Mouse (Mus musculus) kidney, postnatal 4 days (tissue): ENCODE results near the gene Clptm1.

Source experiments
- DNase-seq, 2 experiments: peaks; one replicate each; pipeline ENCODE4 v3.0.0; 2021; ENCODE audit warnings: mixed read lengths in 2 of 2

Clptm1 gene

DNA sequence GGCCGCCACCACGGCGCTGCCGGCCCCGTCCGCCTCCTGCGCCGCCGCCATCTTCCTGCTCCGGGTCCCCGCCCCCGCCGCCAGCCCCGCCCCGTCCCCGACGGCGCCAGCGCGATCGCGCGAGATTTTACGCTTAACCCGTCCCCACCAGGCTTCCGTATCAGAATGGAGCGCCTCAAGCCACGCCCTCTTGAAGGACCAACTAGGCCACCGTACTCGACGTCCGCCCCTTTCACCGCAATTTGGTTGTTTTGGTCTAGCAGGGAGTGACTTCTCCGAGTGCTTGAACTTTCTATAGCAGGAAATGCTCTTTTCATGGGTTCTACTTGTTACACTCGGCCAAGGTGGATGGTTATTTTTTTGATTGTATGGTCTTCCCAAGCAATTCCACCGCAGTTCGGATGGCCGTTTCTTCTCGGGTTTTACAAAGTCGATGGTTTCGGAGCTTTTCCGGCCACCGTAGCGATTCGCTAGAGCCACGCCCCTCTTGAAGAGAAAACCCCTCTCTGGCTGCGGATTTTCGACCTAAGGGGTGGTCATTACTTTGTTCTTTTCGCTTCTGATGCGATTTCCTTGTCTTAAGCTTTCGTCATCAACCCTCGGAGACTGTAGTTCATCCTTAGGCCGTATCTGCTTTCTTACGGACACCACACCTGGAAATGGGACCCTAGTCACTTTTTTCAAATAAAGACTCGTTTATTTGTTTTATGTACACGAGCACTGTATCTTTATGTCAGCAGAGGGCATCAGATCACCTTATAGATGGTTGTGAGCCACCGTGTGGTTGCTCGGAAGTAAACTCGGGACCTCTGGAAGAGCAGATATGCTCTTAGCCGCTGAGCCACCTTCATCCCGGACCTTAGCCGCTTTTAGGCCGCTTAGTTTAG, at the start of gene Clptm1:
Clptm1 (minus strand) TSS at position 79 of the 887 bp plus-strand sequence.
- peak; percentile 97 to 98 for DNase-seq

DNA sequence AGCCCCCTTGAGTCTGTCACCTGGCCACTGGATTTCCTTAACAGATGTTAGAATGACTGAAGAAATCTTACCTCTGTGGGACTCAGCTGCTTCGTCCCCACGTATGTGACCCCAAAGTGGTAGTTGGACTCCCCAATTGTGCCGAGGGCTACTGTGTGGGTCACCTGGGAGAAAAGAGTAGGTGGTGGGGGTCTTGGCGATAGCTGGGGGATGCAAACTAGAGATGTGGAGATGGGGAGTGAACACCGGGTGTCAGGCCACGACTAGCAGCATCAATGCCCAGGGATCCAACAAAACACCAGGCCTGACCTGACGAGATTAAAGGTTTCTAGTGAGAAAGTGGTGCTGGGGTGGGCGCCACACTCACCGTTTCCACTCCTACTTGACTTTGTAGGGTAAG, 48.8 kb upstream of the Clptm1 start:
- no peak for DNase-seq

DNA sequence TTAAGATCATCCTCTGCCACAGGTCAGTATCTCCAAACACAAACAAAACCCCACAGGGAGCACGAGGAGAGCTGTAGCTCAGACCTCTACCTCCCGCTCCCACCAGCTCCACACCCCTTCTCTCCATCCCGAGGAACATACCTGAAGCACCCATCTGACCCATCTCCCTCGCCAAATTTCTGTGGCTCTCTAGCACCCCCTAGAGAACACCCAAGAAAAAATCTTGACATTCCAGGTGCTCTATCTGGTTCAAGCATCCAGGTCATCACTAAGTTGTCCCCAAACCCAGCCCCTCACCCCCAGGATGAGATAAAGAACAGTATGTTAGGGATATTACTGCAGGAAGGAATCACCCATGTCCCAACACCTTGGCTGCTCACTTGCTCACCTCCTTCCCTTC, 48.4 kb upstream of the Clptm1 start:
- DNase-seq, result no peak

DNA sequence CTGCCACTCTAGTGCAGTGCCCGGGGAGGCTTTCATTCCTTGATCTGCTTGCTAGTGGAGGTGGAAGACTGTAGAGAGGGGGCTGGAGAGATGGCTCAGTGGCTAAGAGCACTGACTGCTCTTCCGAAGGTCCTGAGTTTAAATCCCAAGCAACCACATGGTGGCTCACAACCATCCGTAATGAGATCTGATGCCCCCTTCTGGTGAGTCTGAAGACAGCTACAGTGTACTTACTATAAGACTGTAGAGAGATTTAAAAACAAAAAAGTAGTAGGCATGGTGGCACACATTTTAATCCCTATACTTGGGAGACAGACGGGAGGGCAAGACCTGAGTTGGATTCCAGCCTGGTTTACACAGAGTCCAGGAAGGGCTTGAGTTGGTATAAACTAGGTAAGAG, 47.6 kb upstream of the Clptm1 start:
- DNase-seq, result no peak

GRCm38 (mm10) chr7:19710650-19711049, 45.8 kb upstream of the Clptm1 start:
- DNase-seq, result no peak

GRCm38 (mm10) chr7:19705271-19705670, 40.4 kb upstream of the Clptm1 start:
- no peak for DNase-seq

- DNase-seq, result no peak
Measured at GRCm38 (mm10) chr7:19704475-19704874, 39.6 kb upstream of the Clptm1 start.

GRCm38 (mm10) chr7:19702859-19703555, 38.2 kb upstream of the Clptm1 start:
- DNase-seq, result no peak

- peak; percentile 86 to 91 for DNase-seq
Measured at GRCm38 (mm10) chr7:19701069-19701761, 36.4 kb upstream of the Clptm1 start.

GRCm38 (mm10) chr7:19700299-19701068, 35.7 kb upstream of the Clptm1 start:
- DNase-seq, result no peak

DNA sequence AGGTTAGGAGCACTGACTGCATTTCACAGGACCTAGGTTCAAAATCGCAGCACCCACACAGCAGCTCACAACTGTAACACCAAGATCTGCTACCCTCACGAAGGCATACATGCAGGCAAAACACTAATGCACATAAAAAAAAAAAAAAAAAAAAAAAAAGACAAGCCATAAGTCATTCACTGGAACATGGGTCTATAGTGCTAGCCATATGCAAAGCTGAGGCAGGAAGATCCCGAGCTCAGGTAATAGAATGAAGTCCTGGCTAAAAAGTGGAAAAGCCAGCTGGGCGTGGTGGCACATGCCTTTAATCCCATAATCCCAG, 35.0 kb upstream of the Clptm1 start:
- no peak for DNase-seq

DNA sequence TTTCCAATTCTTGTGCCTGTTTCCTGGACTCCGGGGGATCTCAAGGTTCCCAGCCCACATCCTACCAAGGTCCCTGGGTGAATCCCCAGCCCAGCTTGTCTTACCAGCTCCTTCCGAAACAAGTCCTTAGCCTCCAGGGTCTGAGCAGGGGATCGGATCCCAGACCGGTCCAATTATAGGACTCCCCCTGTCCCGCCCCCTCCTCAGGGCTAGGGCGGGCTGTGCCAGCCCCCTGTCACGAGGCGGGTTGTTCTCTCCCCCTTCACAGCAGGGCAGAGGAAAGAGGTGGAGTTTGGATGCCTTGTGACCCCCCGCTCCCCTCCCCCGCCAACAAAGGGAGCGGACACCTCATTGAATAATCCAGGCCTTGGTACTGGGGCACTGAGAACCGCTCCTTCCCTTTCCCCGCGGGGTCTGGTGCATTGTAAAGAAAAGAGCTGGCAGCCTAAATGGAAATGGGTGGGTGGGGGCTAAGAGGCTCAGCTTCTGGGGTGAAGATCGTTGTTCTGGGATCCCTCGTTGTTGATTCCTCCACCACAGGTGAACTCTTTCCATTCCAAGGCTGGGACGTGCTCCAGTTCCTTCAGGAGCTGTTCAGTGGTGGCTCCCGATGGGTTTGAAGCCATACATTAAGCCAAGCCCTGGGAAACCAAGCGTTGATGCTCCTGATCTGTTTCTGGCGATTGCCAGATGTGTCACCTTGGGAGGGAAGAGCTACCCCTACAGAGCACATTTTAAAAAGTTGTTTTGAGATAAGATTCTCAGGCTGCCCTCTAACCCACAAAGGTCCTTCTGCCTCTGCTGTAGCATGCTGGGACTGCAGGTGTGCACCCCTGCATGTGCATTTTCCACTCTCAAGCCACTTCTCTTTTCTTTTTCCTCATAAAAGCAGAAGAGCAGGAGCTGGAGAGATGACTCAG, 34.3 kb upstream of the Clptm1 start, which contains the start of gene Apoe:
Apoe (minus strand) TSS at position 282 of the 920 bp plus-strand sequence.
- peak; percentile 62 to 79 for DNase-seq

- DNase-seq, result peak; percentile 49 to 66
Measured at GRCm38 (mm10) chr7:19697949-19698906, 33.4 kb upstream of the Clptm1 start.

DNA sequence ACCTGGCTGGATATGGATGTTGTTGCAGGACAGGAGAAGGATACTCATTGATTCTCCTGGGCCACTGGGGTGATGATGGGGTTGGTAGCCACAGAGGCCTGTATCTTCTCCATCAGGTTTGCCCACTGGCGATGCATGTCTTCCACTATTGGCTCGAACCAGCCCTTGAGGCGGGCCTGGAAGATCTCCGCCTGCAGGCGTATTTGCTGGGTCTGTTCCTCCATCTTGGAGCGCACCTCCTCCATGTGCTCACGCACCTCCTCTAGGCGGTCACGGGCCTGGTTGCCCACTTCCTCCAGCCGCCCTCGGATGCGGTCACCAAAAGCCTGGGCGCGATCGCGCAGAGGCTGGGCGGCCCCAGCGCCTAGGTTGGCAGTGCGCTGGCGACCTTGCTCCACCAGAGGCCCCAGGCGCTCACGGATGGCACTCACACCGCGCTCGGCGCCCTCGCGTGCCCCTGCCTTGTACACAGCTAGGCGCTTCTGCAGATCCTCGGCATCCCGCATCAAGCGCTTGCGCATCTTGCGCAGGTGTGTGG, 31.6 kb upstream of the Clptm1 start:
- no peak for DNase-seq

GRCm38 (mm10) chr7:19695881-19696280, 31.0 kb upstream of the Clptm1 start:
- no peak for DNase-seq

- no peak for DNase-seq
Measured at GRCm38 (mm10) chr7:19695213-19695594, 30.4 kb upstream of the Clptm1 start.

DNA sequence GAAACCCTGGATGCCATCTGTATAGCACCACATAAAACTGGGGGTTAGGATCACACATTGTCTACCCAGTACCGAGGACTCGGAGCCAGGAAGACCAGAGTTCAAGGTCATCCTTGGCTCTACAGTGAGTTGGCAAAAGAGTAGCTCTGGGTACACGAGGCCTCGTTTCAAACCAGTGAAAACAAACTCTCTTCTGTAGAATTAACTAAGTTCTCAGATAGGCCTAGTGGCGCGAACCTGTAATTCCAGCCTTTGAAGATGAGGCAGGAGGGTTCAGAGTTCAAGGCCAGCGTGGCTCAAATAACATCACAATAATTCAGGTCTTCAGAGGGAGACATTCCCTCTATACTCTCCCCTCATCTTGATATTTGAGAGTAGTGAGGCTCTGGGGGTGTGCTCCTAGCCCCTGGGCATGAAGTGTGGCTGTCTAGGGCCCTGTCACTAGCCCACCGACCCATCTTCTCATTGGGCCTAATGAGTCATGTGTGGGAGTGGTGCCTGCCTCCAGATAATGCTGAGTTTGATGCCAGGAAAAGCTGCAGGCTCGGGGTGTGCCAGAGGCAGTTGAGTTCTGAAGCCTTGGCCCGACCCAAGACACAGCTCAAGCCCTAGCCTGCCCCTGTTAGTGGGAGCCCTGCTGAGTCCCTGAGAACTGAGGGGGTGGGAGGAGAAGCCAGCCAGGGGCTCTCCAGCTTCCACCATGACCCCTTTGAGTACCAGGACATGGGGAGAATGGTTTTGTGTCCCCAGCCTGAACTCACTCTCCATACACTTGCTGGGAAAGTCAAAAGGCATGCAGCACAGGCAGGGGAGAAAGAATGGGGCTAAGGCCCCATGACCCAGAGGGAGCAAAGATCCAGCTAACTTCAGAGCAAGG, 29.7 kb upstream of the Clptm1 start:
- DNase-seq, result no peak

GRCm38 (mm10) chr7:19693421-19693820, 28.6 kb upstream of the Clptm1 start:
- peak; percentile 34 to 65 for DNase-seq
